Mouse (Mus musculus): ENCODE results near the gene Sdad1. TPM values are rescaled to one million over a fixed set of nuclear protein-coding genes. Genes with fewer than 3 reads are reported as not detected.
A peak's percentile ranks its signal among the peaks of the same experiment; 100 is the strongest.

The Sdad1 gene
- polyA plus RNA-seq, 1 experiment from 2014 or later, result 37.4 TPM

DNA sequence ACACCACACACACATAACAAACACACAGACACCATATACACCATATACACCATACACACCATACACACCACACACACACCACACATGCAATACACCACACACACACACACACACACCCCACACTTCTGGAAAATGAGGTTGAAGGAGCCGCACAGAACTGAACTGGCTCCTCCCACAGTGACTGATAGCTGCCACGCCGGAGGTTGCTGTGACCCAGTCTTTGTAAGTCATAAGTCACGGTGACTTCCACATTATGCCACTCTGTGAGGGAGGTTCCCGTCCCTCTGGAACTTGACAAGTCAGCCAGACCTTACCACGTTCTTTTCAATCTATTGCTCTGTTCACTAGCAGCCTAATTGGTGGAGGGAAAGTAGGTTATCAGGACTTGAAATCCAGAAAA lies 55.8 kb downstream of the Sdad1 start:
- WGBS, result 51% methylated on average over 6 of the region's 6 CpGs

DNA sequence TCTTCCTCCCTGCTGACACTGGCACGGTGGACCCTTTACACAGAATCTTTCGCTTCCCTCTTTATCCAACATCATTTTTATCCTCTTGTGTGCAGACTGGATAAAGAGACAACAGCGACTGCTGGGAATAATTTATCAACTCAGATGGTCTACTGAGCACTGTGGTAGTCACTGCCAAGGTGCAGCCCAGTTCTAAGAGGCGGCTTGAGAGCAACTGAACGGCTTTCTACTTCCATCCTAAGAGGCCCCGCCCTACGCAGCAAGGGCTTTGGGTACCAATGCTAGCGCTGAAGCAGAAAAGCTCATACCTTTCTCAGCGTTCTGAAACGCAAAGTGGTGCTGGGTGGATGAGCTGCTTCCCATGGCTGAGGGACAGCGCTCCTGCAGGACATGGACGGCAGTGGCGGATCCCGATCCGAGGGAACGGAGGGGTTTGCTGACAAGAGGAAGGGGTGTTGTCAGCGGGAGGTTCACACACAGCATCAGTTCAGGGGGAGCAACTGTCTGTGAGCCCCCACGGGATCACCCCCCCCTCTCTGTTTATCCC lies 57.4 kb downstream of the Sdad1 start:
- no peak overlapping the region for H3K4me3 ChIP-seq (ENCODE audit: low read depth, low read length)
- H3K4me2 ChIP-seq (ENCODE audit: low read depth, low read length), result peak overlapping the region; percentile 9; the same call in 1 of the 2 replicates
- WGBS, result 27% methylated on average over 18 of the region's 18 CpGs
- no peaks in the 10 kb centered on the region for H3K36me3 ChIP-seq (ENCODE audit: control insufficient read depth, insufficient read depth, low read length)
- peak; percentile 80 for ATAC-seq (ENCODE audit: low read depth)
- no peaks in the 10 kb centered on the region for H3K27me3 ChIP-seq (ENCODE audit: control insufficient read depth, insufficient read depth, low read length)
- no peak overlapping the region for H3K27ac ChIP-seq (ENCODE audit: low read depth, low read length)
- no peaks in the 10 kb centered on the region for H3K4me1 ChIP-seq (ENCODE audit: control insufficient read depth, insufficient read depth, low read length)
- no peak overlapping the region for H3K9ac ChIP-seq (replicated peaks; ENCODE audit: low read depth, low read length)
- H3K9me3 ChIP-seq (ENCODE audit: control insufficient read depth, low read length), result no peaks in the 10 kb centered on the region

More for the DNA sequence above, 55.8 kb downstream of the Sdad1 start:
- H3K27me3 ChIP-seq (ENCODE audit: control insufficient read depth, insufficient read depth, low read length), result no peaks in the 10 kb centered on the region
- no peak overlapping the region for H3K9ac ChIP-seq (replicated peaks; ENCODE audit: low read depth, low read length)
- no peaks in the 10 kb centered on the region for H3K9me3 ChIP-seq (ENCODE audit: control insufficient read depth, low read length)
- H3K4me2 ChIP-seq (ENCODE audit: low read depth, low read length), result no peak overlapping the region
- H3K4me3 ChIP-seq (ENCODE audit: low read depth, low read length), result no peak overlapping the region
- H3K27ac ChIP-seq (ENCODE audit: low read depth, low read length), result no peak overlapping the region
- H3K36me3 ChIP-seq (ENCODE audit: control insufficient read depth, insufficient read depth, low read length), result no peaks in the 10 kb centered on the region
- H3K4me1 ChIP-seq (ENCODE audit: control insufficient read depth, insufficient read depth, low read length), result no peaks in the 10 kb centered on the region
- no peak for ATAC-seq (ENCODE audit: low read depth)

DNA sequence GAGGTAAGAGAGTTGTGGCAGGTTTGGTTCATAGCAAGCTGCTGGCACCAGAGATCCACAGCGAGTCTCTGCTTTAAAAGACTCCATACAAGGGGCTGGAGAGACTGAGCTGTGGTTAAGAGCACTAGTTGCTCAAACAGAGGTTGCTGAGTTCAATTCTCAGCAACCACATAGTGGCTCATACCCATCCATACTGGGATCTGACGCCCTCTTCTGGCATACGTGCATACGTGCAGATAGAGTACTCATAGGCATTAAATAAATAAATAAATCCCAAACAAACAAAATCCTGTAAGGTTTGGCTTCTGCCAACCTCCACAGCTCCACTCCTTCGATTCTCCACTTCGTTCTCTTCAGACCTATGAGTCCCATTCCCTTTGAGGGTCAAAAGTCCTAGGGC lies 58.2 kb downstream of the Sdad1 start:
- no peak overlapping the region for H3K27ac ChIP-seq (ENCODE audit: low read depth, low read length)
- H3K27me3 ChIP-seq (ENCODE audit: control insufficient read depth, insufficient read depth, low read length), result no peaks in the 10 kb centered on the region
- no peak overlapping the region for H3K9ac ChIP-seq (replicated peaks; ENCODE audit: low read depth, low read length)
- H3K4me2 ChIP-seq (ENCODE audit: low read depth, low read length), result no peak overlapping the region
- 94% methylated on average over 6 of the region's 6 CpGs for WGBS
- no peaks in the 10 kb centered on the region for H3K36me3 ChIP-seq (ENCODE audit: control insufficient read depth, insufficient read depth, low read length)
- no peak for ATAC-seq (ENCODE audit: low read depth)
- no peak overlapping the region for H3K4me3 ChIP-seq (ENCODE audit: low read depth, low read length)
- no peaks in the 10 kb centered on the region for H3K4me1 ChIP-seq (ENCODE audit: control insufficient read depth, insufficient read depth, low read length)
- H3K9me3 ChIP-seq (ENCODE audit: control insufficient read depth, low read length), result no peaks in the 10 kb centered on the region

DNA sequence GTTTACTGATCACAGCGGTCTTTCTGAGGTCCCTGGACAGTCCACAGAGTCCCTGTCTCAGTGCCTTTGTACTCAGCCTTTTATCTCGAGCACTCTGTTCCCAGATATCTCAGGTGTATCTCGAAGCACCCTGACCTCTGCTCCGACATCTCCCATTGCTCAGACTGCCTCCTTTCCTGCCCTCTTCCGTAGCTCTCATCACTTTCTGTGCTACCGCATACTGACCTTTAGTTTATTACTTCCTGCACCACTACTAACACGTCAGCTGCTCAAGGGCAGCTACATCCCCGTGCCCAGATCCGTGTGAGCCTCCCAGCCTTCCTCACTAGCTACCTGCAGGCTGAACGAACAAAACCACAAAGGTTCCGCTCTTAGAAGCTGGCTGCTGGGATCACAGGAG lies 61.7 kb downstream of the Sdad1 start:
- no peaks in the 10 kb centered on the region for H3K4me1 ChIP-seq (ENCODE audit: control insufficient read depth, insufficient read depth, low read length)
- no peaks in the 10 kb centered on the region for H3K27me3 ChIP-seq (ENCODE audit: control insufficient read depth, insufficient read depth, low read length)
- H3K36me3 ChIP-seq (ENCODE audit: control insufficient read depth, insufficient read depth, low read length), result no peaks in the 10 kb centered on the region
- WGBS, result 86% methylated on average over 11 of the region's 11 CpGs
- H3K27ac ChIP-seq (ENCODE audit: low read depth, low read length), result no peak overlapping the region
- ATAC-seq (ENCODE audit: low read depth), result no peak
- H3K9me3 ChIP-seq (ENCODE audit: control insufficient read depth, low read length), result no peaks in the 10 kb centered on the region
- H3K4me2 ChIP-seq (ENCODE audit: low read depth, low read length), result no peak overlapping the region
- no peak overlapping the region for H3K9ac ChIP-seq (replicated peaks; ENCODE audit: low read depth, low read length)
- H3K4me3 ChIP-seq (ENCODE audit: low read depth, low read length), result no peak overlapping the region

DNA sequence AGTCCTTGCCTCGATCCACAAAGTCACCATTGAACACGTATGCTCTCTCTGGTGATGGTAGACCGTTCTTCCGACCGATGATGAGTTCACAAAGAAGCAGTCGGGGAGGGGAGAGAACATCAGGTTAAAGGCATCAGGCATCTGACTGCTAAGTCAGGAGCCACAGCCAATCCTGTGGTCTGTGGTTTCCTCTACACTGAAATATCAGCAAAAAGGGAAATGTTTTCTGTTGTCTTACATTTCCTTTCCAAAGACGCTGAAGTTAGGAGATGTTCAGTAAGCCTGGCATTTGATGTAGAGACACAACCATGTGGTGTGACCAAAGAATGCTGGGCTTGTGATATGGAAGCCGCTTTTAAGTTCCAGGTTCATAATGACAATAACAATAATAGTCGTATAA lies 64.8 kb downstream of the Sdad1 start:
- Histone ChIP-seq H3K27me3 (ENCODE audit: control insufficient read depth, insufficient read depth, low read length) (no peaks in the 10 kb centered on the region), H3K27ac (ENCODE audit: low read depth, low read length) (no peak overlapping the region), H3K9me3 (ENCODE audit: control insufficient read depth, low read length) (no peaks in the 10 kb centered on the region), H3K9ac (replicated peaks; ENCODE audit: low read depth, low read length) (no peak overlapping the region), H3K4me3 (ENCODE audit: low read depth, low read length) (no peak overlapping the region), H3K4me1 (ENCODE audit: control insufficient read depth, insufficient read depth, low read length) (no peaks in the 10 kb centered on the region), H3K4me2 (ENCODE audit: low read depth, low read length) (no peak overlapping the region), H3K36me3 (ENCODE audit: control insufficient read depth, insufficient read depth, low read length) (no peaks in the 10 kb centered on the region)
- WGBS, result 91% methylated on average over 9 of the region's 9 CpGs
- no peak for ATAC-seq (ENCODE audit: low read depth)

DNA sequence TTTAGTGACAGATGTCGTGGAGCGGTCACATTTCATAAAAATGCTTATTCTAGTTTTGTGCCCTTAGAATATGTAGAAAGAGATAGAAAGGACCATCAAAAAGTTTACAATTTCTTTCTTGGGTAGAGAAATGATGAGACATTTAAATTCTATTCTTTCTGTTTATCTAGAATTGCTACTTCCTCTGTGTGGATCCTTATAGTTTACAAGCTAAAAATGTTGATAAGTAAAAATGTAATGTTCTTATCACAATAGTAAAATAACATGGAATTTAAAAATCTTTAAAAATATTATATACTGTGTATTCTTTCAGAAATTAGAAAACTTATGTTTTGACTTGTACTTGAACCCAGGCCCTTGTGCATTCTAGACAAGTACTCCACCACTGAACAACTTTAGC lies 65.4 kb downstream of the Sdad1 start:
- Histone ChIP-seq H3K9ac (replicated peaks; ENCODE audit: low read depth, low read length) (no peak overlapping the region), H3K36me3 (ENCODE audit: control insufficient read depth, insufficient read depth, low read length) (no peaks in the 10 kb centered on the region), H3K9me3 (ENCODE audit: control insufficient read depth, low read length) (no peaks in the 10 kb centered on the region), H3K4me1 (ENCODE audit: control insufficient read depth, insufficient read depth, low read length) (no peaks in the 10 kb centered on the region), H3K4me3 (ENCODE audit: low read depth, low read length) (no peak overlapping the region), H3K27ac (ENCODE audit: low read depth, low read length) (no peak overlapping the region), H3K27me3 (ENCODE audit: control insufficient read depth, insufficient read depth, low read length) (no peaks in the 10 kb centered on the region), H3K4me2 (ENCODE audit: low read depth, low read length) (no peak overlapping the region)
- ATAC-seq (ENCODE audit: low read depth), result no peak
- 94% methylated on average over 2 of the region's 2 CpGs for WGBS

DNA sequence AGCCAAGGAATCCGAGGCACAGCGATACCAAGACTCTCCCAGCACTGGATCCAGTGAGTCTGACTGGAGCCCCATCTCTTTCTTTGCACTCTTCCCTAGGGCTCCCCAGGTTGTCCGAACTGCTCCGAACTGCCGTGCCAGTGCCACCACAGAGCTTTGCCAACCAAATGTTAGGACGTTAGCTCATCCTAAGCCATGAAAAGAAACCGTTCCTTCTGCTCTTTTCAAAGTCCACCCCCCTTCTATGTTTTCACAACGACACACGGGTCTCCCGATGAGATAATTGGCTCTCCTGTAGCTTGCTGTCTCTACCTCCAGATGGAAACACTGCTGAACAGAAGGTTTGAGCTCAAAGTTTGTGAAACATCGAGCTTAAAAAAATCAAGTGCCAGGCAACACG lies 69.5 kb downstream of the Sdad1 start:
- ATAC-seq (ENCODE audit: low read depth), result no peak
- 85% methylated on average over 12 of the region's 12 CpGs for WGBS
- no peak overlapping the region for H3K9ac ChIP-seq (replicated peaks; ENCODE audit: low read depth, low read length)
- no peaks in the 10 kb centered on the region for H3K9me3 ChIP-seq (ENCODE audit: control insufficient read depth, low read length)
- no peaks in the 10 kb centered on the region for H3K4me1 ChIP-seq (ENCODE audit: control insufficient read depth, insufficient read depth, low read length)
- no peak overlapping the region for H3K4me3 ChIP-seq (ENCODE audit: low read depth, low read length)
- no peaks in the 10 kb centered on the region for H3K36me3 ChIP-seq (ENCODE audit: control insufficient read depth, insufficient read depth, low read length)
- H3K27ac ChIP-seq (ENCODE audit: low read depth, low read length), result no peak overlapping the region
- no peaks in the 10 kb centered on the region for H3K27me3 ChIP-seq (ENCODE audit: control insufficient read depth, insufficient read depth, low read length)
- H3K4me2 ChIP-seq (ENCODE audit: low read depth, low read length), result no peak overlapping the region

DNA sequence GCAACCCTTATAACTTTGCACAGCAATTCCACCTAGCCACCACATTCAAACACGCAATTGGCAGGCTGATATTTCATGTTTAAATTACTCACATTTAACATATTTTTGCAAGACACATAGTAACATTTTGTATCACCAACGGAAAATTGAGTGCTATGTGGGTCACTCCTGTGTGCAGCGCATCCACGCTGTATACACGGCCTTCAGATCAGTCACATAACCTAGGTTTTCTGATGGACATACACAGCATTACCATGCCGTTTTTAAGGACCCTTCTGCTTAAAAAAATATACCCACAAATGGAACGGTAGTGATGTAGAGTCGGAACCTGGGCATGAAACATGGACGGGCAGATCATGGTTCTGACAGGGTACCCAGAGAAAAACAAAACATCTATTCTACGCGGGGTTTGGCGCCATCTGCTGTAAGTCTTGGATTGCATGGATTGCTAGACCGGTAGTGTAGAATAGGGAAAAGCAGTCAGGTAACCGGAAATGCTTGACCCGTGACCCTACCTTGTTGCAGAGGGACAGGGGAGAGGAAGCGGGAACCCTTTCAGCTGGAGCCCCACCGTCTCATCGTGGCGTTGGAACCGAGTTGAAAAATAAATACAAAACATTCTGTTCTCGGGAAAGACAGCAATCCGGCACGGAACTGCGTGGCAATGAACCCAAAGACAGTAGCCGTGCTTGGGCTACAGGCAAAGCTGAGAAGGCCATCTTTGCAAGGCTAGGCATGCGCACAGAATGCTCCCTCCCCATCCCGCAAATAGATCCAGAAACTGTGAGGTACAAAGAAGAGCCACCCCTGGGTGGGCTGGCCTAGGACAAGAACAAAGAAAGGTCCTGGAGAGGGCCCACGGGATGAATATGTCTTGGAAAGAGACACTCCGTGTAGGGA lies 70.7 kb downstream of the Sdad1 start:
- H3K4me3 ChIP-seq (ENCODE audit: low read depth, low read length), result no peak overlapping the region
- H3K4me1 ChIP-seq (ENCODE audit: control insufficient read depth, insufficient read depth, low read length), result no peaks in the 10 kb centered on the region
- no peak overlapping the region for H3K4me2 ChIP-seq (ENCODE audit: low read depth, low read length)
- H3K9ac ChIP-seq (replicated peaks; ENCODE audit: low read depth, low read length), result 0 out of 2 replicates have a peak overlapping the region, but pooled peaks have one; percentile 7
- WGBS, result 50% methylated on average over 29 of the region's 29 CpGs
- H3K27ac ChIP-seq (ENCODE audit: low read depth, low read length), result no peak overlapping the region
- H3K9me3 ChIP-seq (ENCODE audit: control insufficient read depth, low read length), result no peaks in the 10 kb centered on the region
- no peaks in the 10 kb centered on the region for H3K27me3 ChIP-seq (ENCODE audit: control insufficient read depth, insufficient read depth, low read length)
- peak; percentile 84 for ATAC-seq (ENCODE audit: low read depth)
- H3K36me3 ChIP-seq (ENCODE audit: control insufficient read depth, insufficient read depth, low read length), result no peaks in the 10 kb centered on the region

DNA sequence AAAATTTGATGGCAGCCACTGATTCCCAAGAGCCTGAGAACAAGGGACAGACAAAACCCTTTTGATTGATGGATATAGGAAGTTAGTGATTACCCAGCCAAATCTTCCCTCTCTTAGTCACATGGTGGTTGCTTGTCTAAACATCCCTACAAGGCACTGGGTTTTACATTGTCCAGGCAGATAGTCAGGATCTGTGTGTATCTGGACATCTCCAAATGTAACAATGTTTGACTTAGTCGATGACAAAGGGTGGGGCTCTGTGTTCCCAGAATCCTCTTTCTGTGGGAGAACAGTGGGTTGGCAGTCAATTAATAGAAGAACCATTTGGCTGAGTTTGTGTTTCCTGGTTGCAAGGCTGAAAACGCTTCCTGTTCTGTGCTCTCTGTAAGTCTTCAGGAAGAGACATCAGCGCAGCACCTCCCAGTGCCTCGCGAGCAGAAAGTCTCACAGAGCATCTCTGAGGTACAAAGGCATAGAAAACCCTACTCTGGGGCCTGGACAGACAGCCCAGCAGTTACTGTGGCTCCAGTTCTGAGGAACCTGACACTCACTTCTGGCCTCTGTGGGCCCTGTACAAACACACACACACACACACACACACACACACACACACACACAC lies 75.2 kb downstream of the Sdad1 start:
- WGBS, result 76% methylated on average over 5 of the region's 5 CpGs
- H3K4me1 ChIP-seq (ENCODE audit: control insufficient read depth, insufficient read depth, low read length), result no peaks in the 10 kb centered on the region

More for the DNA sequence above, 75.2 kb downstream of the Sdad1 start:
- H3K27me3 ChIP-seq (ENCODE audit: control insufficient read depth, insufficient read depth, low read length), result no peaks in the 10 kb centered on the region
- H3K36me3 ChIP-seq (ENCODE audit: control insufficient read depth, insufficient read depth, low read length), result no peaks in the 10 kb centered on the region
- H3K4me2 ChIP-seq (ENCODE audit: low read depth, low read length), result no peak overlapping the region
- no peak overlapping the region for H3K4me3 ChIP-seq (ENCODE audit: low read depth, low read length)
- no peak overlapping the region for H3K9ac ChIP-seq (replicated peaks; ENCODE audit: low read depth, low read length)
- H3K9me3 ChIP-seq (ENCODE audit: control insufficient read depth, low read length), result no peaks in the 10 kb centered on the region
- no peak overlapping the region for H3K27ac ChIP-seq (ENCODE audit: low read depth, low read length)
- no peak for ATAC-seq (ENCODE audit: low read depth)

All from neural tube, embryonic 14.5 days (tissue).